Mouse (Mus musculus) CH12.LX (cell line): ENCODE measurements at regions not wholly inside any gene's neighbourhood (a gene's known extent, or its start where the extent isn't known, plus 50 kb on each side); places are given as distances from the start of the nearest gene placed in this dataset.

Experiments used
- DNase-seq: peaks from one replicate; pipeline ENCODE4 v3.0.0-alpha.2; 2013; ENCODE audit errors: extremely low read depth
- H3K27ac ChIP-seq: 2 replicates; pipeline ENCODE4 v1.5.1; 2012; ENCODE audit warnings: low read depth, mild to moderate bottlenecking, control low read depth, moderate library complexity; ENCODE audit not compliant: insufficient read depth
- H3K27me3 ChIP-seq: replicated peaks from 2 replicates; pipeline ENCODE3; 2012; ENCODE audit warnings: inconsistent platforms
- H3K36me3 ChIP-seq, 2 experiments: replicated peaks in 1 of 2; 2 replicates each; pipeline versions ENCODE3 to v1.6.1; 2012; ENCODE audit warnings: inconsistent platforms in 1 of 2, low read length in 1 of 2, mild to moderate bottlenecking in 1 of 2, mixed read lengths in 1 of 2, moderate library complexity in 1 of 2; ENCODE audit not compliant: control insufficient read depth in 1 of 2, insufficient read depth in 1 of 2
- H3K4me1 ChIP-seq, 2 experiments: 2 replicates each; pipeline ENCODE4 v1.6.1; 2012; ENCODE audit warnings: inconsistent platforms in 1 of 2, moderate library complexity in 1 of 2; ENCODE audit not compliant: insufficient read depth in 2 of 2, control insufficient read depth in 1 of 2
- H3K4me2 ChIP-seq: 2 replicates; pipeline ENCODE4 v1.6.1; 2012; ENCODE audit warnings: low read depth, mild to moderate bottlenecking, control low read depth; ENCODE audit not compliant: poor library complexity, insufficient read depth, severe bottlenecking
- H3K4me3 ChIP-seq, 3 experiments: fragments of 150-350 bp in 1 of 3; sonication (generic) in 1 of 3; replicated peaks in 1 of 3; 2 replicates each; pipeline versions ENCODE3 to v1.5.1; 2011 to 2012; ENCODE audit warnings: low read depth in 2 of 3, low read length in 2 of 3, mild to moderate bottlenecking in 2 of 3, moderate library complexity in 2 of 3, control low read depth in 1 of 3, improper control_type of control experiment in 1 of 3, inconsistent platforms in 1 of 3, mixed read lengths in 1 of 3; ENCODE audit not compliant: poor library complexity in 1 of 3
- H3K79me2 ChIP-seq: replicated peaks from 2 replicates; pipeline ENCODE4 v1.6.1; 2012; ENCODE audit warnings: mild to moderate bottlenecking, moderate library complexity; ENCODE audit not compliant: control insufficient read depth, poor library complexity, insufficient read depth, severe bottlenecking; ENCODE audit errors: extremely low read depth
- H3K9ac ChIP-seq: 2 replicates; pipeline ENCODE4 v1.6.1; 2012; ENCODE audit warnings: low read depth, mild to moderate bottlenecking, control low read depth, moderate library complexity; ENCODE audit not compliant: insufficient read depth
- H3K9me3 ChIP-seq: replicated peaks from 2 replicates; pipeline ENCODE3; 2012; ENCODE audit warnings: low read length, inconsistent platforms, mixed read lengths
- BHLHE40 ChIP-seq: IDR thresholded peaks from 2 replicates; pipeline ENCODE4 v1.6.1; 2011; ENCODE audit warnings: mild to moderate bottlenecking, low read depth, low read length, improper control_type of control experiment
- CHD1 ChIP-seq: IDR thresholded peaks from 2 replicates; pipeline ENCODE4 v1.6.1; 2012; ENCODE audit warnings: low read depth, low read length, improper control_type of control experiment, inconsistent platforms
- E2F4 ChIP-seq: IDR thresholded peaks from 2 replicates; pipeline ENCODE4 v1.6.1; 2011; ENCODE audit warnings: low read depth, low read length, improper control_type of control experiment; ENCODE audit not compliant: insufficient replicate concordance
- GABPA ChIP-seq: IDR thresholded peaks from 2 replicates; pipeline ENCODE4 v1.6.1; 2012; ENCODE audit warnings: low read depth, low read length, improper control_type of control experiment, inconsistent platforms; ENCODE audit not compliant: insufficient replicate concordance
- JUN ChIP-seq: IDR thresholded peaks from 2 replicates; pipeline ENCODE4 v1.6.1; 2011; ENCODE audit warnings: low read depth, mild to moderate bottlenecking, low read length, improper control_type of control experiment, moderate library complexity; ENCODE audit not compliant: insufficient read depth
- JUND ChIP-seq: conservative IDR thresholded peaks from 2 replicates; pipeline ENCODE4 v1.6.1; 2011; ENCODE audit warnings: low read depth, low read length, improper control_type of control experiment
- MAFK ChIP-seq: IDR thresholded peaks from 2 replicates; pipeline ENCODE4 v1.6.1; 2011; ENCODE audit warnings: low read length, improper control_type of control experiment; ENCODE audit not compliant: insufficient replicate concordance
- MEF2A ChIP-seq: IDR thresholded peaks from 2 replicates; pipeline ENCODE4 v1.6.1; 2014; ENCODE audit warnings: low read depth, mild to moderate bottlenecking, inconsistent platforms, low read length, improper control_type of control experiment, borderline replicate concordance
- MXI1 ChIP-seq: IDR thresholded peaks from 2 replicates; pipeline ENCODE4 v1.6.1; 2011; ENCODE audit warnings: mild to moderate bottlenecking, low read depth, low read length, improper control_type of control experiment
- NELFE ChIP-seq: IDR thresholded peaks from 2 replicates; pipeline ENCODE4 v1.6.1; 2011; ENCODE audit warnings: low read depth, low read length, improper control_type of control experiment
- POLR2A ChIP-seq: IDR thresholded peaks from 2 replicates; pipeline ENCODE4 v1.6.1; 2011; ENCODE audit warnings: low read depth, mild to moderate bottlenecking, improper control_type of control experiment, low read length
- POLR2AphosphoS2 ChIP-seq: IDR thresholded peaks from 2 replicates; pipeline ENCODE4 v1.6.1; 2011; ENCODE audit warnings: low read depth, low read length, improper control_type of control experiment
- RAD21 ChIP-seq: IDR thresholded peaks from 2 replicates; pipeline ENCODE4 v1.6.1; 2011; ENCODE audit warnings: low read depth, mild to moderate bottlenecking, low read length, improper control_type of control experiment, moderate library complexity
- RCOR1 ChIP-seq: conservative IDR thresholded peaks from 2 replicates; pipeline ENCODE4 v1.6.1; 2012; ENCODE audit warnings: low read depth, mild to moderate bottlenecking, inconsistent platforms, low read length, improper control_type of control experiment
- SIN3A ChIP-seq: IDR thresholded peaks from 2 replicates; pipeline ENCODE4 v1.6.1; 2012; ENCODE audit warnings: low read length, improper control_type of control experiment, inconsistent platforms
- TCF12 ChIP-seq: IDR thresholded peaks from 2 replicates; pipeline ENCODE4 v1.6.1; 2014; ENCODE audit warnings: low read depth, mild to moderate bottlenecking, inconsistent platforms, low read length, improper control_type of control experiment
- UBTF ChIP-seq: IDR thresholded peaks from 2 replicates; pipeline ENCODE4 v1.6.1; 2012; ENCODE audit warnings: low read depth, mild to moderate bottlenecking, inconsistent platforms, low read length, improper control_type of control experiment, moderate library complexity
- ZC3H11A ChIP-seq: IDR thresholded peaks from 2 replicates; pipeline ENCODE4 v1.6.1; 2012; ENCODE audit warnings: low read depth, mild to moderate bottlenecking, inconsistent platforms, low read length, improper control_type of control experiment
- ZKSCAN1 ChIP-seq: IDR thresholded peaks from 2 replicates; pipeline ENCODE4 v1.6.1; 2012; ENCODE audit warnings: low read depth, inconsistent platforms, low read length, improper control_type of control experiment, borderline replicate concordance
- ZMIZ1 ChIP-seq: IDR thresholded peaks from 2 replicates; pipeline ENCODE4 v1.6.1; 2012; ENCODE audit warnings: low read depth, mild to moderate bottlenecking, inconsistent platforms, low read length, improper control_type of control experiment
- dilution Hi-C: fragments of 300-500 bp; cut with MboI; formaldehyde crosslinking; loops from 2 replicates; pipeline ENCODE4 v1.14.3; 2020; ENCODE audit warnings: low sequenced_read_pairs; ENCODE audit not compliant: extremely low pct_unique_long_range_greater_than_20kb, extremely low pct_ligation_motif_present
- in situ Hi-C: fragments of 300-500 bp; cut with MboI; formaldehyde crosslinking; loops from 3 replicates; pipeline ENCODE4 v1.14.3; 2019; ENCODE audit warnings: low sequenced_read_pairs, low pct_ligation_motif_present, low pct_unique_long_range_greater_than_20kb, mixed read lengths

- Histone ChIP-seq H3K4me2 (no peak overlapping the region), H3K27me3 (no peaks in the 10 kb centered on the region), H3K4me3 (no peak overlapping the region), H3K79me2 (no peaks in the 10 kb centered on the region), H3K9ac (no peak overlapping the region), H3K36me3 (no peaks in the 10 kb centered on the region), H3K9me3 (no peaks in the 10 kb centered on the region), H3K4me1 (peaks cover 6 to 30% of the 10 kb centered on the region in 2 experiments), H3K27ac (no peak overlapping the region)
- dilution Hi-C loops, result no loop called here
- no peak for DNase-seq
- in situ Hi-C loops, result no loop called here
- TF ChIP-seq RCOR1, result no peak
- TF ChIP-seq GABPA, result no peak
- TF ChIP-seq POLR2A, result no peak
- TF ChIP-seq SIN3A, result no peak
- no peak for TF ChIP-seq ZMIZ1
- no peak for TF ChIP-seq JUND
- TF ChIP-seq ZKSCAN1, result no peak
- no peak for TF ChIP-seq POLR2AphosphoS2
- TF ChIP-seq JUN, result no peak
- TF ChIP-seq UBTF, result no peak
- TF ChIP-seq MXI1, result no peak
Measured at GRCm38 (mm10) chr10:95760121-95760870, 82.4 kb downstream of the Gm33543 start.

- Histone ChIP-seq H3K27ac (no peak overlapping the region), H3K79me2 (no peaks in the 10 kb centered on the region), H3K9me3 (no peaks in the 10 kb centered on the region), H3K9ac (no peak overlapping the region), H3K36me3 (no peaks in the 10 kb centered on the region), H3K4me1 (peaks cover 8 to 35% of the 10 kb centered on the region in 2 experiments), H3K27me3 (no peaks in the 10 kb centered on the region), H3K4me2 (no peak overlapping the region), H3K4me3 (no peak overlapping the region)
- no peak for DNase-seq
- no peak for TF ChIP-seq NELFE
- no peak for TF ChIP-seq JUND
- no peak for TF ChIP-seq ZC3H11A
- no peak for TF ChIP-seq GABPA
- TF ChIP-seq E2F4, result no peak
- TF ChIP-seq SIN3A, result no peak
- no peak for TF ChIP-seq TCF12
- TF ChIP-seq MAFK, result no peak
- no peak for TF ChIP-seq RCOR1
- TF ChIP-seq RAD21, result no peak
- no peak for TF ChIP-seq BHLHE40
- no peak for TF ChIP-seq ZKSCAN1
- no peak for TF ChIP-seq CHD1
- no peak for TF ChIP-seq MEF2A
- dilution Hi-C loops, result no loop called here
- in situ Hi-C loops, result no loop called here
Measured at GRCm38 (mm10) chr10:95758181-95758580, 84.5 kb downstream of the Gm33543 start.
